ENCODE assay signal across 17 mouse cellular contexts in the genomic region with DNA sequence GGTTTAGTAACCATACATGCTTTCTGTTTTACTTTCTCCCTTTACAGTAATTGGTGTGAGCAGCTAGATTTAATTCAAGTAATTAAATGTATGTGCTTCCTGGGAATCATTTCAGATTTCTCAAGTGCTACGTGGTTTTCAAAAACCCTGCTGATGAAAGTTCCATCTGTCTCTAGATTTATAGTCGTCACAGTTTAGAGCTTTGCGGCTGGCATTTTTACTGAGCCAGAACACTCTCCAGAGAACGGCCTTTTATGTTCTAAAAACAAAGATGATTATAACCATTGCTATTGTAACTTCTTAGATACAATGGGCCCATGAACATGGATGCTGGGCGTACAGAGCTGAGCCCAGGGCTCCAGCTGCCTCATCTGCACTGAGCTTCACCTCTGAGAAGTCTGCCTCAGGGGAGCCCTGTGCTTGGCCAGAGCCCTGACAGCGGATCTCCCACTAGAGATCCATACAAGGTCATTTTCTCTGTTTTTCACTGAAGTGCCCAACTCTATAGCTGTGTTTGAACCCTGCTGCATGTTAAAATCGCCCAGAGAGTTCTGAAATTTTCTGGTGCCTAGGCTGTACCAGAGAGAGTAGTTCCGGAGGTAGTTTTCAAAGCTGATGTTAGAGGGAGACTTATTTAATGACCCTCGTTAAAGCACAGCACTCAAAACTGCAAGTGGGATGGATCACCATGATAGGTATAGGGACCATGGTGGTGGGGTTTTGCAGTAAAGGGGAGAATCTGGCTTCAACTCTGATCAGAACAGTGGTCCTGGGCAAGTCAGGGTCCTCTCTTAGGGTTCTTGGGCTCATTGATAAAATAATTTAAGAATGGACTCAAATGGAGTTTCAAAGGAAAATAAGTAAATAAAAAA. TPM values are rescaled to one million over a fixed set of nuclear protein-coding genes. Genes with fewer than 3 reads are reported as not detected.
DNase-seq lines count a peak whose midpoint lies in the region; ATAC-seq and TF ChIP-seq lines count a peak whose summit lies in the region.
"Had no signal": no experiment of that assay in that cellular context is flagged by ENCODE, and none has a peak within 500 bp of the region (broad histone marks: within the 10 kb centered on the region; RNA-seq: fewer than 3 reads in every experiment).

No protein-coding gene starts in this region.

- DNase-seq in forebrain, embryonic 11.5 days (ENCODE audit: low spot score) = no peak
- DNase-seq in midbrain, embryonic 11.5 days (ENCODE audit: low spot score, missing footprints) = peak; percentile 41
- DNase-seq in telencephalon, adult 2 months (ENCODE audit: low read depth, low spot score) = peak; percentile 52
- no peak for DNase-seq in cerebellum, adult 2 months
- DNase-seq in lung, postnatal 0 days (ENCODE audit: low spot score) = no peak
- DNase-seq: cerebellum, adult 11-12 months; lung, postnatal 10 days had no signal

- peaks cover 17% of the 10 kb centered on the region for H3K27me3 ChIP-seq in forebrain, embryonic 12.5 days
- 0 out of 2 replicates have a peak, but pooled peaks cover 2% of the 10 kb centered on the region for H3K27me3 ChIP-seq in forebrain, embryonic 11.5 days (ENCODE audit: control insufficient read depth, insufficient read depth, low read length)
- H3K27me3 ChIP-seq in midbrain, embryonic 11.5 days (ENCODE audit: control insufficient read depth, insufficient read depth, low read length) = no peaks in the 10 kb centered on the region
- H3K27me3 ChIP-seq in midbrain, embryonic 13.5 days = no peaks in the 10 kb centered on the region
- H3K27me3 ChIP-seq in limb, embryonic 12.5 days = 0 out of 2 replicates have a peak, but pooled peaks cover 3% of the 10 kb centered on the region
- H3K27me3 ChIP-seq in cerebellum, adult 2 months (ENCODE audit: control insufficient read depth, insufficient read depth, low read length) = no peaks in the 10 kb centered on the region
- no peaks in the 10 kb centered on the region for H3K27me3 ChIP-seq in lung, postnatal 0 days (replicated peaks; ENCODE audit: insufficient read depth, low read length)
- H3K27me3 ChIP-seq: embryonic facial prominence, embryonic 15.5 days; stomach, embryonic 15.5 days had no signal

- ATAC-seq in forebrain, embryonic 12.5 days (ENCODE audit: low FRiP score) = no peak
- no peak for ATAC-seq in forebrain, embryonic 11.5 days (replicated peaks; ENCODE audit: low FRiP score)
- ATAC-seq in midbrain, embryonic 11.5 days (ENCODE audit: low FRiP score) = no peak
- ATAC-seq in midbrain, embryonic 13.5 days = no peak
- ATAC-seq in limb, embryonic 12.5 days (ENCODE audit: insufficient number of reproducible peaks, insufficient read depth, low FRiP score, low TSS enrichment, low read depth) = peak; percentile 52; the same call in 1 of the 2 replicates
- ATAC-seq in lung, postnatal 0 days = no peak
- ATAC-seq: inflammation-experienced regulatory T-cells, adult 6 months had no signal

- no peak for TF ChIP-seq POLR2A in cerebellum, adult 2 months (IDR thresholded peaks at IDR 0.05; ENCODE audit: borderline replicate concordance, insufficient read depth, low read length)

- no peaks in the 10 kb centered on the region for H3K36me3 ChIP-seq in forebrain, embryonic 12.5 days (replicated peaks)
- no peaks in the 10 kb centered on the region for H3K36me3 ChIP-seq in forebrain, embryonic 11.5 days (ENCODE audit: control insufficient read depth, insufficient read depth, low read length)
- no peaks in the 10 kb centered on the region for H3K36me3 ChIP-seq in midbrain, embryonic 11.5 days (ENCODE audit: control insufficient read depth, insufficient read depth, low read length)
- no peaks in the 10 kb centered on the region for H3K36me3 ChIP-seq in midbrain, embryonic 13.5 days
- no peaks in the 10 kb centered on the region for H3K36me3 ChIP-seq in limb, embryonic 12.5 days
- no peaks in the 10 kb centered on the region for H3K36me3 ChIP-seq in lung, postnatal 0 days (ENCODE audit: insufficient read depth, low read length)
- H3K36me3 ChIP-seq: embryonic facial prominence, embryonic 15.5 days; heart, embryonic 13.5 days; stomach, embryonic 15.5 days had no signal

- no peak for TF ChIP-seq EP300 in lung, postnatal 0 days (IDR thresholded peaks at IDR 0.05)

- H3K4me3 ChIP-seq in forebrain, embryonic 12.5 days (replicated peaks) = no peak overlapping the region
- no peak overlapping the region for H3K4me3 ChIP-seq in forebrain, embryonic 11.5 days (ENCODE audit: low read depth, low read length)
- H3K4me3 ChIP-seq in midbrain, embryonic 11.5 days (ENCODE audit: low read depth, low read length) = no peak overlapping the region
- no peak overlapping the region for H3K4me3 ChIP-seq in midbrain, embryonic 13.5 days (replicated peaks)
- no peak overlapping the region for H3K4me3 ChIP-seq in limb, embryonic 12.5 days (replicated peaks)
- H3K4me3 ChIP-seq in cerebellum, adult 2 months (replicated peaks; ENCODE audit: insufficient read depth, low read depth, low read length) = no peak overlapping the region
- H3K4me3 ChIP-seq in lung, postnatal 0 days (ENCODE audit: low read depth, low read length) = no peak overlapping the region
- H3K4me3 ChIP-seq: embryonic facial prominence, embryonic 15.5 days; heart, embryonic 13.5 days; megakaryocyte, embryonic 14.5 days; stomach, embryonic 15.5 days had no signal

- 46% methylated on average over 9 of the region's 9 CpGs for WGBS in forebrain, embryonic 12.5 days
- WGBS in forebrain, embryonic 11.5 days = 59% methylated on average over 9 of the region's 9 CpGs
- 71% methylated on average over 9 of the region's 9 CpGs for WGBS in midbrain, embryonic 11.5 days
- WGBS in midbrain, embryonic 13.5 days = 52% methylated on average over 9 of the region's 9 CpGs
- WGBS in limb, embryonic 12.5 days = 13% methylated on average over 9 of the region's 9 CpGs
- WGBS in cerebellum, adult 2 months = 67% methylated on average over 9 of the region's 9 CpGs
- 69% methylated on average over 9 of the region's 9 CpGs for WGBS in lung, postnatal 0 days

- H3K9ac ChIP-seq in forebrain, embryonic 12.5 days = no peak overlapping the region
- no peak overlapping the region for H3K9ac ChIP-seq in forebrain, embryonic 11.5 days (ENCODE audit: low read length)
- no peak overlapping the region for H3K9ac ChIP-seq in midbrain, embryonic 11.5 days (ENCODE audit: low read length)
- no peak overlapping the region for H3K9ac ChIP-seq in midbrain, embryonic 13.5 days (replicated peaks)
- H3K9ac ChIP-seq in limb, embryonic 12.5 days (replicated peaks) = no peak overlapping the region
- no peak overlapping the region for H3K9ac ChIP-seq in lung, postnatal 0 days (replicated peaks; ENCODE audit: low read depth)
- H3K9ac ChIP-seq: embryonic facial prominence, embryonic 15.5 days; heart, embryonic 13.5 days; liver, embryonic 14.5 days; stomach, embryonic 15.5 days had no signal

- no peak for TF ChIP-seq CTCF in cerebellum, adult 2 months (IDR thresholded peaks at IDR 0.05; ENCODE audit: borderline replicate concordance, insufficient read depth, low read depth, low read length)
- TF ChIP-seq CTCF in lung, postnatal 0 days (IDR thresholded peaks at IDR 0.05) = no peak

- no peaks in the 10 kb centered on the region for H3K9me3 ChIP-seq in forebrain, embryonic 12.5 days
- no peaks in the 10 kb centered on the region for H3K9me3 ChIP-seq in forebrain, embryonic 11.5 days (ENCODE audit: control insufficient read depth, low read length)
- H3K9me3 ChIP-seq in midbrain, embryonic 11.5 days (ENCODE audit: control insufficient read depth, low read length) = no peaks in the 10 kb centered on the region
- no peaks in the 10 kb centered on the region for H3K9me3 ChIP-seq in midbrain, embryonic 13.5 days
- no peaks in the 10 kb centered on the region for H3K9me3 ChIP-seq in limb, embryonic 12.5 days
- no peaks in the 10 kb centered on the region for H3K9me3 ChIP-seq in lung, postnatal 0 days (ENCODE audit: low read length)
- H3K9me3 ChIP-seq: embryonic facial prominence, embryonic 15.5 days; stomach, embryonic 15.5 days had no signal

- peaks cover 15% of the 10 kb centered on the region for H3K4me1 ChIP-seq in forebrain, embryonic 12.5 days
- H3K4me1 ChIP-seq in forebrain, embryonic 11.5 days (replicated peaks; ENCODE audit: control insufficient read depth, insufficient read depth, low read length) = no peaks in the 10 kb centered on the region; the same call in 1 of the 2 replicates
- no peaks in the 10 kb centered on the region for H3K4me1 ChIP-seq in midbrain, embryonic 11.5 days (ENCODE audit: control insufficient read depth, insufficient read depth, low read length)
- peaks cover 14% of the 10 kb centered on the region; the same call in 1 of the 2 replicates for H3K4me1 ChIP-seq in midbrain, embryonic 13.5 days (replicated peaks)
- H3K4me1 ChIP-seq in limb, embryonic 12.5 days (replicated peaks) = peaks cover 36% of the 10 kb centered on the region
- no peaks in the 10 kb centered on the region for H3K4me1 ChIP-seq in cerebellum, adult 2 months (ENCODE audit: control insufficient read depth, insufficient read depth, low read length)
- H3K4me1 ChIP-seq in lung, postnatal 0 days (ENCODE audit: insufficient read depth, low read depth, low read length) = no peaks in the 10 kb centered on the region
- H3K4me1 ChIP-seq: heart, embryonic 13.5 days; megakaryocyte, embryonic 14.5 days; stomach, embryonic 15.5 days had no signal

- 0 out of 2 replicates have a peak overlapping the region, but pooled peaks have one; percentile 26 for H3K27ac ChIP-seq in forebrain, embryonic 12.5 days
- no peak overlapping the region for H3K27ac ChIP-seq in forebrain, embryonic 11.5 days (ENCODE audit: low read depth, low read length)
- no peak overlapping the region for H3K27ac ChIP-seq in midbrain, embryonic 11.5 days (ENCODE audit: low read depth, low read length)
- H3K27ac ChIP-seq in midbrain, embryonic 13.5 days = no peak overlapping the region
- H3K27ac ChIP-seq in limb, embryonic 12.5 days = peak overlapping the region; percentile 64
- H3K27ac ChIP-seq in cerebellum, adult 2 months (ENCODE audit: insufficient read depth, low read length) = no peak overlapping the region
- no peak overlapping the region for H3K27ac ChIP-seq in lung, postnatal 0 days (ENCODE audit: low read length)
- H3K27ac ChIP-seq: embryonic facial prominence, embryonic 15.5 days; heart, embryonic 13.5 days; kidney, postnatal 0 days; liver, embryonic 14.5 days; stomach, embryonic 15.5 days had no signal

- H3K4me2 ChIP-seq in forebrain, embryonic 12.5 days = no peak overlapping the region
- H3K4me2 ChIP-seq in forebrain, embryonic 11.5 days (ENCODE audit: low read depth, low read length, severe bottlenecking) = no peak overlapping the region
- no peak overlapping the region for H3K4me2 ChIP-seq in midbrain, embryonic 11.5 days
- no peak overlapping the region for H3K4me2 ChIP-seq in midbrain, embryonic 13.5 days (replicated peaks)
- H3K4me2 ChIP-seq in limb, embryonic 12.5 days = peak overlapping the region; percentile 10
- H3K4me2 ChIP-seq in lung, postnatal 0 days (replicated peaks; ENCODE audit: low read depth, low read length) = no peak overlapping the region
- H3K4me2 ChIP-seq: embryonic facial prominence, embryonic 15.5 days; heart, embryonic 13.5 days; stomach, embryonic 15.5 days had no signal

RNA-seq across cellular contexts. Expression of gene Dnah14, which starts 15.2 kb away (rescaled TPM):
- 1.9 and 2.2 TPM in 2 replicates for polyA plus RNA-seq in forebrain, embryonic 12.5 days (2016; fragmentation: Nextera tagmentation; extraction: Ambion mirVana)
- 2.1 and 2.9 TPM in 2 replicates for polyA plus RNA-seq in forebrain, embryonic 11.5 days (2014; fragmentation: Nextera tagmentation; extraction: Ambion mirVana)
- polyA plus RNA-seq in midbrain, embryonic 11.5 days (2014; fragmentation: Nextera tagmentation; extraction: Ambion mirVana) = 2.5 and 2.7 TPM in 2 replicates
- 0.73 and 0.82 TPM in 2 replicates for polyA plus RNA-seq in midbrain, embryonic 13.5 days (2015; fragmentation: Nextera tagmentation; extraction: Ambion mirVana)
- 1.2 and 1.7 TPM in 2 replicates for polyA plus RNA-seq in limb, embryonic 12.5 days (2016; fragmentation: Nextera tagmentation; extraction: Ambion mirVana)
- 0.62 and 1.0 TPM in 2 replicates for polyA plus RNA-seq in cerebellum, adult 2 months (2012; rRNA removed)
- 1.0 TPM in 2 replicates for polyA plus RNA-seq in lung, postnatal 0 days (2015; fragmentation: Nextera tagmentation; extraction: Ambion mirVana)

RNA-seq across cellular contexts. Expression of gene Ccdc121, which starts 49.9 kb away (rescaled TPM):
- polyA plus RNA-seq in forebrain, embryonic 12.5 days (2016; fragmentation: Nextera tagmentation; extraction: Ambion mirVana) = not detected in 2 replicates
- not detected in 2 replicates for polyA plus RNA-seq in forebrain, embryonic 11.5 days (2014; fragmentation: Nextera tagmentation; extraction: Ambion mirVana)
- polyA plus RNA-seq in midbrain, embryonic 11.5 days (2014; fragmentation: Nextera tagmentation; extraction: Ambion mirVana) = not detected in 2 replicates
- not detected in 2 replicates for polyA plus RNA-seq in midbrain, embryonic 13.5 days (2015; fragmentation: Nextera tagmentation; extraction: Ambion mirVana)
- 0.15 TPM in 1 of 2 replicates, not detected in the other for polyA plus RNA-seq in limb, embryonic 12.5 days (2016; fragmentation: Nextera tagmentation; extraction: Ambion mirVana)
- polyA plus RNA-seq in cerebellum, adult 2 months (2012; rRNA removed) = 0.67 and 0.74 TPM in 2 replicates
- 0.86 and 1.6 TPM in 2 replicates for polyA plus RNA-seq in lung, postnatal 0 days (2015; fragmentation: Nextera tagmentation; extraction: Ambion mirVana)
- polyA plus RNA-seq: inflammation-experienced regulatory T-cells, adult 6 months; liver, embryonic 14.5 days; stomach, embryonic 15.5 days had no signal

Comparison
In these comparisons a context has a peak if more than half of its experiments do, and no peak if none do; other contexts are left out.
1. H3K27ac ChIP-seq: peak in forebrain, embryonic 12.5 days (single experiment) and limb, embryonic 12.5 days (single experiment); none in forebrain, embryonic 11.5 days (single experiment), midbrain, embryonic 11.5 days (single experiment), midbrain, embryonic 13.5 days (single experiment), cerebellum, adult 2 months (single experiment) and lung, postnatal 0 days (single experiment).
2. DNase-seq: peak in midbrain, embryonic 11.5 days (single experiment) and telencephalon, adult 2 months (single experiment); none in forebrain, embryonic 11.5 days (single experiment), cerebellum, adult 2 months (0 of 2) and lung, postnatal 0 days (single experiment).